Mouse (Mus musculus) gastrocnemius, adult 2 months (tissue): ENCODE data around the gene Rpa3. TPM values are rescaled to one million over a fixed set of nuclear protein-coding genes. Genes with fewer than 3 reads are reported as not detected.

Experiments
- DNase-seq: peaks from one replicate; pipeline ENCODE4 v3.0.0; 2022
- H3K27ac ChIP-seq: fragments of 200-600 bp; 2 replicates; pipeline ENCODE4 v1.8.1; 2022; ENCODE audit warnings: mild to moderate bottlenecking
- H3K4me3 ChIP-seq: fragments of 200-600 bp; 2 replicates; pipeline ENCODE4 v1.8.1; 2022; ENCODE audit warnings: mild to moderate bottlenecking, moderate library complexity
- CTCF ChIP-seq: fragments of 200-600 bp; IDR thresholded peaks from 2 replicates; pipeline ENCODE4 v1.8.1; 2022; ENCODE audit warnings: antibody characterized with exemption, mild to moderate bottlenecking, moderate library complexity
- intact Hi-C: fragments of 180-260 bp; cut with DNase I; formaldehyde crosslinking; loops from one replicate; pipeline ENCODE4 v1.15.1; 2025
- long read RNA-seq, 2 experiments: library from polyadenylated mRNA; stranded (forward); transcript quantifications; one replicate each; pipeline ENCODE4 v2.0.0; 2021
- total RNA-seq, 2 experiments: library from RNA; stranded (reverse); gene quantifications; 2 replicates each; pipeline ENCODE4 v1.2.3; 2021

Gene Rpa3
- 10 to 100 TPM in 1 of 2 experiments, 1 to 10 TPM in 1; 5.5 to 13.4 TPM for total RNA-seq
- long read RNA-seq, experiment 1, transcript Rpa3-201 (4 exons, 670 nt) = major isoform, 20 of 21 reads
- long read RNA-seq, experiment 1, partial matches to known transcripts = 0 of 21 reads
- long read RNA-seq, experiment 1, other reads (novel, unspliced or antisense) = 0 of 21 reads
- long read RNA-seq, experiment 2, transcript Rpa3-201 (4 exons, 670 nt) = major isoform, 19 of 21 reads
- long read RNA-seq, experiment 2, partial matches to known transcripts = 0 of 21 reads
- long read RNA-seq, experiment 2, other reads (novel, unspliced or antisense) = 1 of 21 reads

- intact Hi-C loops = loop anchor here (5.0 kb wide), 1 partner anchor 52 kb away; the partner anchor contains the start of gene Mios
- no peak for TF ChIP-seq CTCF
- peak; percentile 99 for DNase-seq
- H3K4me3 ChIP-seq = peak within 1 kb of the TSS; percentile 88
- H3K27ac ChIP-seq = peak within 1 kb of the TSS; percentile 93
These were observed at the start of gene Rpa3, which contains the start of the genes Umad1 and Gm45062 for GRCm38 (mm10) chr6:8259004-8259666. Gene Rpa3 (minus strand): TSS chr6:8259173. Gene Umad1 (plus strand): TSS chr6:8259288. Gene Gm45062 (plus strand): TSS chr6:8259450.

- intact Hi-C loops = no loop called here
- Histone ChIP-seq H3K27ac (no peak overlapping the region), H3K4me3 (no peak overlapping the region)
- no peak for TF ChIP-seq CTCF
- DNase-seq = no peak
These were observed 49.2 kb upstream of the Rpa3 start for GRCm38 (mm10) chr6:8307878-8308775.

GRCm38 (mm10) chr6:8299066-8299863 lies 40.3 kb upstream of the Rpa3 start:
- TF ChIP-seq CTCF = no peak
- intact Hi-C loops = no loop called here
- H3K4me3 ChIP-seq = no peak overlapping the region
- no peak for DNase-seq
- H3K27ac ChIP-seq = no peak overlapping the region

- no peak for TF ChIP-seq CTCF
- no peak for DNase-seq
- no peak overlapping the region for H3K27ac ChIP-seq
- intact Hi-C loops = no loop called here
- no peak overlapping the region for H3K4me3 ChIP-seq
These were observed 35.2 kb upstream of the Rpa3 start for GRCm38 (mm10) chr6:8294048-8294784.

- intact Hi-C loops = no loop called here
- no peak overlapping the region for H3K27ac ChIP-seq
- TF ChIP-seq CTCF = no peak
- no peak for DNase-seq
- no peak overlapping the region for H3K4me3 ChIP-seq
These were observed 30.0 kb upstream of the Rpa3 start for GRCm38 (mm10) chr6:8288755-8289580.

- intact Hi-C loops = no loop called here
- TF ChIP-seq CTCF = no peak
These were observed 27.2 kb upstream of the Rpa3 start for GRCm38 (mm10) chr6:8286146-8286545.

GRCm38 (mm10) chr6:8285401-8285960 lies 26.5 kb upstream of the Rpa3 start:
- no peak for TF ChIP-seq CTCF
- no peak for DNase-seq
- Histone ChIP-seq H3K27ac (no peak overlapping the region), H3K4me3 (no peak overlapping the region)
- intact Hi-C loops = no loop called here

More at GRCm38 (mm10) chr6:8286146-8286545, 27.2 kb upstream of the Rpa3 start:
- Histone ChIP-seq H3K4me3 (no peak overlapping the region), H3K27ac (no peak overlapping the region)
- DNase-seq = no peak

GRCm38 (mm10) chr6:8283255-8283654 lies 24.3 kb upstream of the Rpa3 start:
- no peak overlapping the region for H3K4me3 ChIP-seq
- intact Hi-C loops = no loop called here
- no peak for DNase-seq
- TF ChIP-seq CTCF = no peak
- no peak overlapping the region for H3K27ac ChIP-seq

- TF ChIP-seq CTCF = peak; percentile 20; the same call in 1 of the 2 replicates
- no peak for DNase-seq
- no peak overlapping the region for H3K4me3 ChIP-seq
- intact Hi-C loops = loop anchor here (5.0 kb wide), 1 partner anchor 229 kb away; the partner anchor contains the start of gene Glcci1
- no peak overlapping the region for H3K27ac ChIP-seq
These were observed 19.5 kb upstream of the Rpa3 start for GRCm38 (mm10) chr6:8278426-8279002.

GRCm38 (mm10) chr6:8276431-8276830 lies 17.5 kb upstream of the Rpa3 start:
- intact Hi-C loops = loop anchor here (5.0 kb wide), 1 partner anchor 231 kb away; the partner anchor contains the start of gene Glcci1
- no peak for TF ChIP-seq CTCF
- Histone ChIP-seq H3K27ac (no peak overlapping the region), H3K4me3 (no peak overlapping the region)
- DNase-seq = no peak
